Mouse (Mus musculus) forebrain, embryonic 10.5 days (tissue): Measurements from ENCODE around the gene Mmaa. TPM values are rescaled to one million over a fixed set of nuclear protein-coding genes. Genes with fewer than 3 reads are reported as not detected.
A peak's percentile ranks its signal among the peaks of the same experiment; 100 is the strongest.

Experiments used
- DNase-seq: peaks from one replicate; pipeline ENCODE4 v3.0.0-alpha.2; 2017; ENCODE audit warnings: low spot score; ENCODE audit errors: extremely low spot score
- H3K27ac ChIP-seq: fragments of 300-500 bp; sonication (generic); 2 replicates; pipeline ENCODE4 v1.5.1; 2016; ENCODE audit warnings: mild to moderate bottlenecking
- H3K27me3 ChIP-seq: fragments of 300-500 bp; sonication (generic); 2 replicates; pipeline ENCODE4 v1.6.1; 2016; ENCODE audit warnings: mild to moderate bottlenecking; ENCODE audit not compliant: poor library complexity, severe bottlenecking
- H3K36me3 ChIP-seq: fragments of 300-500 bp; sonication (generic); replicated peaks from 2 replicates; pipeline ENCODE4 v1.6.1; 2016; ENCODE audit warnings: mild to moderate bottlenecking, moderate library complexity
- H3K4me1 ChIP-seq: fragments of 300-500 bp; sonication (generic); 2 replicates; pipeline ENCODE4 v1.6.1; 2016
- H3K4me3 ChIP-seq: fragments of 300-500 bp; sonication (generic); 2 replicates; pipeline ENCODE4 v1.5.1; 2016; ENCODE audit warnings: mild to moderate bottlenecking, moderate library complexity
- H3K9me3 ChIP-seq: fragments of 300-500 bp; sonication (generic); 2 replicates; pipeline ENCODE4 v1.6.1; 2016; ENCODE audit warnings: mild to moderate bottlenecking, moderate library complexity
- WGBS: fragments of 180-500 bp; shearing (Covaris S2); methylation state at CpG from one replicate; pipeline ENCODE4 v1.1.7; 2016; 5-methylcytosine and 5-hydroxymethylcytosine counted together
- polyA plus RNA-seq: library from polyadenylated mRNA; unstranded; fragments of >200 nt; fragmentation: Nextera tagmentation; extraction: Ambion mirVana; gene quantifications from 2 replicates; pipeline ENCODE4 v1.2.1, GENCODE M21; 2016

Mmaa gene
- polyA plus RNA-seq, 1 experiment from 2014 or later, result 11.3 TPM

GRCm38 (mm10) chr8:79323121-79323520, 28.4 kb upstream of the Mmaa start:
- H3K27ac ChIP-seq, result no peak overlapping the region
- WGBS, result 80% methylated on average over 7 of the region's 7 CpGs
- H3K4me1 ChIP-seq, result 0 out of 2 replicates have a peak, but pooled peaks cover 4% of the 10 kb centered on the region
- no peak overlapping the region for H3K4me3 ChIP-seq
- no peaks in the 10 kb centered on the region for H3K36me3 ChIP-seq
- DNase-seq, result no peak
- H3K27me3 ChIP-seq, result no peaks in the 10 kb centered on the region
- H3K9me3 ChIP-seq, result no peaks in the 10 kb centered on the region

GRCm38 (mm10) chr8:79310801-79311200, 16.1 kb upstream of the Mmaa start:
- WGBS, result 71% methylated on average over 2 of the region's 2 CpGs
- Histone ChIP-seq H3K27ac (no peak overlapping the region), H3K9me3 (0 out of 2 replicates have a peak, but pooled peaks cover 4% of the 10 kb centered on the region), H3K36me3 (peaks cover 5% of the 10 kb centered on the region; the same call in 1 of the 2 replicates), H3K4me3 (no peak overlapping the region), H3K4me1 (no peaks in the 10 kb centered on the region), H3K27me3 (no peaks in the 10 kb centered on the region)
- DNase-seq, result no peak

DNA sequence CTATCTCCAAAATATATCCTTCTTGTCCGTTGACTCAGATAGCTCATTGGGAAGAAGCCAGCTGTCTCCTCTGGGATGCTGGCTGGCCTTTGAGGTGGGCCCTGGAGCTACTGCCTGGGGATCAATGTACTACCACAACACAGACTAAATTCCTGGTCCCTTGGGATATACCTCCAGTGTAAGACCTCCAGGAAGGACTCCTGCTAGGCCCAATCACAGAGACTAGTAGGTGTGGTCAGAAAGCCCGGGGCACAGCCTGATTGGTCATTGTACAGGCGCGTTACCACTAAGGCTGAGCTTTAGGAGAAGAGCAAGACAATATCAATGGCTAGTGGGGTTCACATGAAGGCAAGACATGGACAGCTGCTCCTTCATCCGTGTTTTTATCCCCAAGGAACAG, 11.2 kb upstream of the Mmaa start:
- Histone ChIP-seq H3K4me3 (no peak overlapping the region), H3K4me1 (no peaks in the 10 kb centered on the region), H3K27ac (no peak overlapping the region), H3K36me3 (peaks cover 6% of the 10 kb centered on the region; the same call in 1 of the 2 replicates), H3K9me3 (no peaks in the 10 kb centered on the region), H3K27me3 (no peaks in the 10 kb centered on the region)
- no peak for DNase-seq
- 73% methylated on average over 5 of the region's 5 CpGs for WGBS

GRCm38 (mm10) chr8:79301548-79301947, 6.8 kb upstream of the Mmaa start:
- Histone ChIP-seq H3K9me3 (no peaks in the 10 kb centered on the region), H3K36me3 (peaks cover 6% of the 10 kb centered on the region; the same call in 1 of the 2 replicates), H3K4me1 (peaks cover 11% of the 10 kb centered on the region), H3K4me3 (no peak overlapping the region), H3K27me3 (no peaks in the 10 kb centered on the region), H3K27ac (no peak overlapping the region)
- no peak for DNase-seq
- 81% methylated on average over 3 of the region's 3 CpGs for WGBS

GRCm38 (mm10) chr8:79299704-79300103, 5.0 kb upstream of the Mmaa start:
- WGBS, result 85% methylated on average over 5 of the region's 5 CpGs
- H3K9me3 ChIP-seq, result no peaks in the 10 kb centered on the region
- H3K36me3 ChIP-seq, result no peaks in the 10 kb centered on the region
- H3K4me3 ChIP-seq, result no peak overlapping the region
- no peak overlapping the region for H3K27ac ChIP-seq
- no peak for DNase-seq
- H3K27me3 ChIP-seq, result no peaks in the 10 kb centered on the region
- H3K4me1 ChIP-seq, result peaks cover 28% of the 10 kb centered on the region

- Histone ChIP-seq H3K27ac (no peak overlapping the region), H3K27me3 (no peaks in the 10 kb centered on the region), H3K36me3 (no peaks in the 10 kb centered on the region), H3K4me3 (no peak overlapping the region), H3K4me1 (peaks cover 42% of the 10 kb centered on the region), H3K9me3 (no peaks in the 10 kb centered on the region)
- no peak for DNase-seq
- WGBS, result 65% methylated on average over 3 of the region's 3 CpGs
Measured at GRCm38 (mm10) chr8:79297763-79298162, 3.0 kb upstream of the Mmaa start.

DNA sequence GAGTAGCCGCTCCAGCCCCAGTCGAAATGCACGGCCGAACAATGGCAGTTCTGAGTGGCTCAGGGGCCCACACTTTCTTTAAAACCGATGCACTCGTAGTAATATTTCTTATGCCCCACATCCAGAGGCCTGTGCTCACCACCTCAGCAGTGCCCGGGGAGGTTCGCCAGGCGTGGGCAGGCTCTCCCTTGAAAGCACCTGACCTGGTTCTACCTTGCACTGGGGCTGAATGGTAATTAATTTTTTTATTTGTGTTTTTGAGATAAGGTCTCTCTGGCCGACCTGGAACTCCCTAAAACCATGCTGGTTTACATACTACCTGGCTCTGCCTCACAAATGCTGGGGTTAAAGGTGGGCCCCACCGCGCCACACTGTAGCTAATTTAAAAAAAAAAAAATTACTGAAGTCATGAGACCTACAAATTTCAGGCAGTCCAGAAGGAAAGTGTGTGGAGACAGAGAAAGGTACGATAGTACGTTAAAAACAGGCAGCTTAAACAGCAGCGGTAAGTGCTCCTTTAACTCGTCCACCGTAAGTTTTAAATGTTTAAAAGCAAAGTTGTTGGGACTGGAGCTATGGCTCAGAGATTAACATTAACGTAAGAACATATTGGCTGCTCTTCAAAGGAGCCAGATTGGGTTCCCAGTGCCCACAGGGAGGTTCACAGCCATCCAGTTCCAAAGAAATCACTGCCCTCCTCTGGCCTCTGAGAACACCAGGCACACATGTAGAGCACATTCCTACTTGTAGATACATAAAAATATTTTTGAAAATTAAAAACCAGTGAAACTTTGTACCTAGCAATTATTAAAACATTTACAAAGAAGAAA, 754 bp upstream of the Mmaa start:
- H3K4me1 ChIP-seq, result peaks cover 42% of the 10 kb centered on the region
- no peaks in the 10 kb centered on the region for H3K9me3 ChIP-seq
- peak overlapping the region; percentile 67 for H3K4me3 ChIP-seq
- WGBS, result 15% methylated on average over 18 of the region's 18 CpGs
- no peaks in the 10 kb centered on the region for H3K27me3 ChIP-seq
- DNase-seq, result no peak
- peak overlapping the region; percentile 97 for H3K27ac ChIP-seq
- no peaks in the 10 kb centered on the region for H3K36me3 ChIP-seq

GRCm38 (mm10) chr8:79293841-79294240, 896 bp downstream of the Mmaa start:
- no peaks in the 10 kb centered on the region for H3K36me3 ChIP-seq
- 79% methylated on average over 3 of the region's 3 CpGs for WGBS
- peaks cover 42% of the 10 kb centered on the region for H3K4me1 ChIP-seq
- H3K9me3 ChIP-seq, result no peaks in the 10 kb centered on the region
- H3K4me3 ChIP-seq, result peak overlapping the region; percentile 67
- no peak for DNase-seq
- no peaks in the 10 kb centered on the region for H3K27me3 ChIP-seq
- H3K27ac ChIP-seq, result peak overlapping the region; percentile 97

- 92% methylated on average over 3 of the region's 3 CpGs for WGBS
- Histone ChIP-seq H3K27me3 (no peaks in the 10 kb centered on the region), H3K36me3 (no peaks in the 10 kb centered on the region), H3K4me1 (peaks cover 40% of the 10 kb centered on the region), H3K4me3 (no peak overlapping the region), H3K27ac (no peak overlapping the region), H3K9me3 (no peaks in the 10 kb centered on the region)
- no peak for DNase-seq
Measured at GRCm38 (mm10) chr8:79292712-79293264, 1.9 kb downstream of the Mmaa start.

DNA sequence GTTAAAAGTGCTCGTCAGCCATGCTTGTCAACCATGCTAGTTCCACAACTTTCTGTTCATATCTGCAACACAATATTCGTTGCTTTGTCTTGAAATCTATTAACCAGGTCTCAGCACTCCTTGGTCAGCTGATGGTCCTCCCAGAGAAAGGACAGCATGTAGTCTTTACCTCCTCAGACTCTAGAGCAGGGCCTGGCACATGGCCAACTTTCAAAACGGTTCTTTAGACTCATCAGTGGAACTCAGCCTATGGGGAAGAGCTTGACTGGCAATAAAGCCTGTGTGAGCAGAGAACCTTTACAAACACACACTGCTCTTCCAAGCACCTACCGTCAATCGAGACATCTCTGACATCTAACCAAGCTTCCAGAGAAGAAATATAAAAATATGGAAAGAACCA, 5.1 kb downstream of the Mmaa start:
- no peak for DNase-seq
- Histone ChIP-seq H3K36me3 (no peaks in the 10 kb centered on the region), H3K27ac (no peak overlapping the region), H3K9me3 (no peaks in the 10 kb centered on the region), H3K27me3 (no peaks in the 10 kb centered on the region), H3K4me1 (peaks cover 13% of the 10 kb centered on the region), H3K4me3 (no peak overlapping the region)
- 89% methylated on average over 5 of the region's 5 CpGs for WGBS

- 76% methylated on average over 2 of the region's 2 CpGs for WGBS
- Histone ChIP-seq H3K27me3 (no peaks in the 10 kb centered on the region), H3K4me3 (no peak overlapping the region), H3K27ac (no peak overlapping the region), H3K36me3 (no peaks in the 10 kb centered on the region), H3K4me1 (peaks cover 9% of the 10 kb centered on the region), H3K9me3 (no peaks in the 10 kb centered on the region)
- DNase-seq, result no peak
Measured at GRCm38 (mm10) chr8:79288681-79289080, 6.1 kb downstream of the Mmaa start.

DNA sequence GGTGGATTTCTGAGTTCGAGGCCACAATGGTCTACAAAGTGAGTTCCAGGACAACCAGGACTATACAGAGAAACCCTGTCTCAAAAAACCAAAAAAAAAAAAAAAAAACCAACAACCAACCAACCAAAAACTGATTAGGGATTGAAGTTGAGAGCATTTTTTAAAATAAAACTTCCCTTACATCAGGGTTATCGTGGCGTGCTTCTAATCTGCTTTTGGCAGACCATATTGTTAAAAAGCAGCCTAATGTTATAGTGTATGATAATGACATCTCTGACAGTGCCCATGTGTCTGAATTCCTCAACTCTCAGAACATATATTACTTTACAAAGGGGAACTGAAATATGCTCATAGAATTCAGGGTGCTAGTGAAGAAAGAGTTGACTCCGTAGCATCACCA, 6.5 kb downstream of the Mmaa start:
- Histone ChIP-seq H3K27ac (no peak overlapping the region), H3K4me3 (no peak overlapping the region), H3K9me3 (no peaks in the 10 kb centered on the region), H3K27me3 (no peaks in the 10 kb centered on the region), H3K36me3 (no peaks in the 10 kb centered on the region), H3K4me1 (peaks cover 5% of the 10 kb centered on the region)
- DNase-seq, result no peak
- 89% methylated on average over 4 of the region's 4 CpGs for WGBS

DNA sequence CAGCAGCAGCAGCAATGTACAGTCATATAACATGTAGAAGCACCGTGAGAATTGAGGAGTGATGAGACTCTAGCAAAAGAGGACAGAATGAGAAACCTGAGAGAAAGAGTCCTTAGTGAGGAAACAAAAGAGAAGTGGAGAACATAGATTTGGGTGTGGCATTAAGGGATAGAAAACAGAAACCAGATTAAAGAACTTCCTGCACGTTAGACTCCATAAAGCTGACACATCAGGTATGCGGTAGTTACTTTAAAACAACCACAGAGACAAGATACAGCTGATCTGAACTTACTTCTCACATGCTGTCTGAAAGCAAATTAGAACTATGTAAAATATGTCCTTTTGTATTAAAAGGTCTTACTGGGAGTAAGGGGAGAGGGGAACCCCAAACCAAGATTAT, 8.3 kb downstream of the Mmaa start:
- Histone ChIP-seq H3K9me3 (no peaks in the 10 kb centered on the region), H3K4me1 (no peaks in the 10 kb centered on the region), H3K27ac (no peak overlapping the region), H3K4me3 (no peak overlapping the region), H3K36me3 (peaks cover 6% of the 10 kb centered on the region; the same call in 1 of the 2 replicates), H3K27me3 (no peaks in the 10 kb centered on the region)
- 94% methylated on average over 3 of the region's 3 CpGs for WGBS
- no peak for DNase-seq
